Mouse (Mus musculus): ENCODE results near the gene Stard3nl. TPM values are rescaled to one million over a fixed set of nuclear protein-coding genes. Genes with fewer than 3 reads are reported as not detected.

The Stard3nl gene
- polyA plus RNA-seq, 2 experiments, result 12.0 to 23.7 TPM

DNA sequence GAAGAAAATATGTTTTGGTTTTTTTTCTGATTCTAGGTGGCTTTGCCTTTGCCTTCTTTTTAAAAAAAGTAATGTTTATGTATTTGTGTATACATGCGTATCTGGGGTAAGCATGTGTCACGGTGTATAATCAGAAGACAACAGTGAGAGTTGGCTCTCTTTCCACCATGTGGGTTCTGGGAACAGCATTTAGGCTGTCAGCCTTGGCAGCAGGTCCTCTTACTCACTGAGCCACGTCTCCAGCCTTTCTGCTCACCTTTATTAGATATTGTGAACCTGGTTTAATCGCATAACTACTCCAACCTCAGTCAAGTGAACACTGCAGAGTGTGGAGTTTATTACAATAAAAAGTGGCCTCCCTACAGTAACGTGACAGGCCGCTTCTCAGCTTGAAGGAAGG lies 26.8 kb downstream of the Stard3nl start:
- no peaks in the 10 kb centered on the region for H3K27me3 ChIP-seq (ENCODE audit: control insufficient read depth, insufficient read depth, low read length)
- no peaks in the 10 kb centered on the region for H3K9me3 ChIP-seq (ENCODE audit: control insufficient read depth, low read length)
- H3K4me2 ChIP-seq (ENCODE audit: low read depth), result no peak overlapping the region
- H3K36me3 ChIP-seq (replicated peaks; ENCODE audit: control insufficient read depth, insufficient read depth, low read depth), result no peaks in the 10 kb centered on the region
- WGBS (ENCODE audit: insufficient replicate concordance), result 80% methylated on average over 6 of the region's 6 CpGs
- H3K27ac ChIP-seq, result no peak overlapping the region
- DNase-seq (ENCODE audit: low read depth in 3 of 3, low spot score in 3 of 3), result no peak
- no peak overlapping the region for H3K4me3 ChIP-seq (ENCODE audit: insufficient read depth in 1 of 2, low read depth in 2 of 2, low read length in 2 of 2)
- TF ChIP-seq EP300 (IDR thresholded peaks at IDR 0.05; ENCODE audit: low read depth) (no peak), CTCF (IDR thresholded peaks at IDR 0.05; ENCODE audit: low read depth) (no peak)
- ATAC-seq (ENCODE audit: insufficient read depth), result no peak
- H3K4me1 ChIP-seq (replicated peaks; ENCODE audit: control insufficient read depth in 2 of 2, insufficient read depth in 2 of 2, low read length in 1 of 2), result no peaks in the 10 kb centered on the region
- H3K9ac ChIP-seq (replicated peaks), result no peak overlapping the region

DNA sequence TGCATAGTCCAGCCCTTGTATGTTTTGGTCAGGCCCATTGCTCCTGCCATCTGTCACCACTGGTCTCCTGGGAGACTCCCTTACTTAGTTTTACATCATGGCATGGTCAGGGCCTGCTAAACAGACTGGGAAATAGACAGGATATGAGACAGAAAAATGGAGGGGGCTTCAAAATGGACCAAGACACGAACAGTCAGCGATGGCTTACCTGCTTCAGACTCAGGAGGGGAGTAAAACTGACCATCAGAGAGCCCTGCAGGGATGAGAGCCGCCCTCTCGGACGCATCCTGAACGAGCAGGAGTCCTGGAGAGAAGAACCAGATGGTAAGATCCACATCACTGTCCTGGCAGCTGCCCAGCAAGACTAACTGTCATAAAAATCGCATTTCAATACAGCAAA lies 28.1 kb downstream of the Stard3nl start:
- TF ChIP-seq EP300 (IDR thresholded peaks at IDR 0.05; ENCODE audit: low read depth) (no peak), CTCF (IDR thresholded peaks at IDR 0.05; ENCODE audit: low read depth) (no peak)
- H3K4me1 ChIP-seq (replicated peaks; ENCODE audit: control insufficient read depth in 2 of 2, insufficient read depth in 2 of 2, low read length in 1 of 2), result no peaks in the 10 kb centered on the region
- 67% methylated on average over 7 of the region's 7 CpGs for WGBS (ENCODE audit: insufficient replicate concordance)
- no peak overlapping the region for H3K9ac ChIP-seq (replicated peaks)
- H3K4me2 ChIP-seq (ENCODE audit: low read depth), result no peak overlapping the region
- no peak for ATAC-seq (ENCODE audit: insufficient read depth)
- H3K27me3 ChIP-seq (ENCODE audit: control insufficient read depth, insufficient read depth, low read length), result no peaks in the 10 kb centered on the region
- H3K9me3 ChIP-seq (ENCODE audit: control insufficient read depth, low read length), result no peaks in the 10 kb centered on the region
- DNase-seq (ENCODE audit: low read depth in 3 of 3, low spot score in 3 of 3), result no peak
- H3K27ac ChIP-seq, result no peak overlapping the region
- no peaks in the 10 kb centered on the region for H3K36me3 ChIP-seq (replicated peaks; ENCODE audit: control insufficient read depth, insufficient read depth, low read depth)
- H3K4me3 ChIP-seq (ENCODE audit: insufficient read depth in 1 of 2, low read depth in 2 of 2, low read length in 2 of 2), result no peak overlapping the region

DNA sequence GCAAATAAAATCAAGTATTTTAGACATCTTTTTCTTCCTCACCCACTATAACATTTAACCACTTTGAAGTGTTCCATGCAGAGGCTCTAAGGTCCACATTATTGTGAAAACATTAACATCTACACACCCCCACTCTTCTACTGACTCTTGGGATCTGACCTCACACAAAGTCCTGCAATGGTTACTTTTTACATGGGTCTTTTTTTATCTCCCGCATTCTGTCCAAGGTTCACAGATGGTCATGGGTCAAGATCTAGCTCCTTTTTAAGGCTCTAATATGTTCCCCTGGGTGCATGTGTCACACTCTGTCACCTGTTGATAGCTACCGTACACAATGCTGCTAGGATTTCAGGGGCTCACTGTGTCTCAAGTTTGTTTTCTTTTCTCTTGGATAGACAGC lies 28.7 kb downstream of the Stard3nl start:
- Histone ChIP-seq H3K9ac (replicated peaks) (no peak overlapping the region), H3K36me3 (replicated peaks; ENCODE audit: control insufficient read depth, insufficient read depth, low read depth) (no peaks in the 10 kb centered on the region), H3K27ac (no peak overlapping the region), H3K27me3 (ENCODE audit: control insufficient read depth, insufficient read depth, low read length) (no peaks in the 10 kb centered on the region), H3K4me1 (replicated peaks; ENCODE audit: control insufficient read depth in 2 of 2, insufficient read depth in 2 of 2, low read length in 1 of 2) (no peaks in the 10 kb centered on the region), H3K4me2 (ENCODE audit: low read depth) (no peak overlapping the region), H3K9me3 (ENCODE audit: control insufficient read depth, low read length) (no peaks in the 10 kb centered on the region), H3K4me3 (ENCODE audit: insufficient read depth in 1 of 2, low read depth in 2 of 2, low read length in 2 of 2) (no peak overlapping the region)
- no peak for ATAC-seq (ENCODE audit: insufficient read depth)
- no peak for DNase-seq (ENCODE audit: low read depth in 3 of 3, low spot score in 3 of 3)
- TF ChIP-seq EP300 (IDR thresholded peaks at IDR 0.05; ENCODE audit: low read depth), result no peak
- TF ChIP-seq CTCF (IDR thresholded peaks at IDR 0.05; ENCODE audit: low read depth), result no peak
- 76% methylated on average over 2 of the region's 2 CpGs for WGBS (ENCODE audit: insufficient replicate concordance)

DNA sequence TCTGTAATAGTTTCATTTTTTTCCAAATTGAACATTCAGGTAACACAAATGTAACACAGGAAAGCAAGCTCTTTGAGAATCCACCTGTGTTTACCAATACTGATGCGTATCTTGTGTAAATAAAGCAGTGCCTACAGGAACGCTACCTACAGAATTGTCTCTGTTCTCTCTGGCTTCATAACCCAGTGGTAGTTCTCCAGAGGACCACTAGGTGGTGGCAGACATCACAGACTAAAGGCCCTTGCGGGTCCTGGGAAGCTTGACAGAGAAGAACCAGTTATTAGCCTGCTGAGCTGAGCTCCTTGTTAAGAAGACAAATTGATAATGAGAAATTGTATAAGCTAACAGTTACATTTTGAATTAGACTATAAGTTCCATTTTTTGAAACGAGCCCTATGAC lies 30.0 kb downstream of the Stard3nl start:
- WGBS (ENCODE audit: insufficient replicate concordance), result 32% methylated on average over 4 of the region's 4 CpGs
- 0 out of 2 replicates have a peak, but pooled peaks have one; percentile 47 for ATAC-seq (ENCODE audit: insufficient read depth)

DNA sequence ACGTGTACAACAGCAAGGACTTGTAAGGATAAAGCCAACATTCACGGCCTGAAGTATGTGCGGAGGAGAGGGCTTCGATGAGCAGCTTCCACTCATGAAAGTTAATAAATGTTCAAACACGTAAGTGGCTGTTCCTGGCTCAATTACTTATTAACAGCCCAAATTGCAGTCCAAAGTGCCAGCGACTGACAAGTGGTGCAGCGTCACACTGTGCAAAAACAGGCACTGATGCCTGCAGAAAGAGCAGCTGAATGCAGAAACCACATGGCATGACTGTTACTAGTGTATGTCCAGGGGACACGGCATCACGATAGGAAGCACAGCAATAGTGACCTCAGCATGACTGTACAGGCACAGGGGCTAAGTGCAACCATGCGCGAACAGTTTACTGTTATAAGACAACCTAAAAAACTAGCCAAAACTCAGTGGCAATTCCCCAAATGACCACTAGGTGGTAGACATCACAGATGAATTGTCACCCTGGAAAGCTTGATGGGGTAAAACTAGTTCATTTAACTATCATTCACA lies 31.3 kb downstream of the Stard3nl start:
- DNase-seq (ENCODE audit: low read depth in 3 of 3, low spot score in 3 of 3) (peak; percentile 31 to 49 (median 42)), ATAC-seq (ENCODE audit: insufficient read depth) (peak; percentile 31)
- TF ChIP-seq CTCF (IDR thresholded peaks at IDR 0.05; ENCODE audit: low read depth) (peak; percentile 79), EP300 (IDR thresholded peaks at IDR 0.05; ENCODE audit: low read depth) (no peak)
- no peak overlapping the region for H3K4me2 ChIP-seq (ENCODE audit: low read depth)
- H3K4me1 ChIP-seq (replicated peaks; ENCODE audit: control insufficient read depth in 2 of 2, insufficient read depth in 2 of 2, low read length in 1 of 2), result no peaks in the 10 kb centered on the region
- WGBS (ENCODE audit: insufficient replicate concordance), result 61% methylated on average over 11 of the region's 11 CpGs
- no peaks in the 10 kb centered on the region for H3K27me3 ChIP-seq (ENCODE audit: control insufficient read depth, insufficient read depth, low read length)
- H3K9me3 ChIP-seq (ENCODE audit: control insufficient read depth, low read length), result no peaks in the 10 kb centered on the region
- H3K27ac ChIP-seq, result no peak overlapping the region
- H3K4me3 ChIP-seq (ENCODE audit: insufficient read depth in 1 of 2, low read depth in 2 of 2, low read length in 2 of 2), result no peak overlapping the region
- no peaks in the 10 kb centered on the region for H3K36me3 ChIP-seq (replicated peaks; ENCODE audit: control insufficient read depth, insufficient read depth, low read depth)
- H3K9ac ChIP-seq (replicated peaks), result no peak overlapping the region

More for the DNA sequence above, 30.0 kb downstream of the Stard3nl start:
- Histone ChIP-seq H3K27me3 (ENCODE audit: control insufficient read depth, insufficient read depth, low read length) (no peaks in the 10 kb centered on the region), H3K4me2 (ENCODE audit: low read depth) (no peak overlapping the region), H3K27ac (no peak overlapping the region), H3K9ac (replicated peaks) (no peak overlapping the region), H3K36me3 (replicated peaks; ENCODE audit: control insufficient read depth, insufficient read depth, low read depth) (no peaks in the 10 kb centered on the region), H3K9me3 (ENCODE audit: control insufficient read depth, low read length) (no peaks in the 10 kb centered on the region), H3K4me3 (ENCODE audit: insufficient read depth in 1 of 2, low read depth in 2 of 2, low read length in 2 of 2) (no peak overlapping the region), H3K4me1 (replicated peaks; ENCODE audit: control insufficient read depth in 2 of 2, insufficient read depth in 2 of 2, low read length in 1 of 2) (no peaks in the 10 kb centered on the region)
- TF ChIP-seq EP300 (IDR thresholded peaks at IDR 0.05; ENCODE audit: low read depth) (no peak), CTCF (IDR thresholded peaks at IDR 0.05; ENCODE audit: low read depth) (peak; percentile 87)
- DNase-seq (ENCODE audit: low read depth in 3 of 3, low spot score in 3 of 3), result peak; percentile 26 to 53 (median 38)

Data from liver, embryonic 14.5 days (tissue).